Mouse (Mus musculus) frontal cortex, postnatal 10 days (tissue): Measurements from ENCODE around the gene Ogdh.
A peak's percentile ranks its signal among the peaks of the same experiment; 100 is the strongest.
"Not testable (repeated sequence)": the region's sequence is repeated elsewhere in the genome, so short reads cannot be mapped to it uniquely, and the experiment has no call there.

Experiments
- DNase-seq, 2 experiments: peaks; one replicate each; pipeline ENCODE4 v3.0.0; 2022; ENCODE audit warnings: low spot score in 2 of 2, mixed read lengths in 1 of 2

The Ogdh gene

GRCm38 (mm10) chr11:6365885-6366284 lies 74.5 kb downstream of the Ogdh start:
- peak; percentile 29 to 43 for DNase-seq

GRCm38 (mm10) chr11:6366434-6366833 lies 75.0 kb downstream of the Ogdh start:
- no peak for DNase-seq

- no peak for DNase-seq
These were observed 75.7 kb downstream of the Ogdh start for GRCm38 (mm10) chr11:6367156-6367555.

- not testable (repeated sequence) for DNase-seq
These were observed 76.6 kb downstream of the Ogdh start for GRCm38 (mm10) chr11:6367986-6368385.

GRCm38 (mm10) chr11:6371376-6372155 lies 80.1 kb downstream of the Ogdh start:
- DNase-seq = no peak

- no peak for DNase-seq
These were observed 81.4 kb downstream of the Ogdh start for GRCm38 (mm10) chr11:6372784-6373183.

GRCm38 (mm10) chr11:6380916-6381315 lies 89.5 kb downstream of the Ogdh start:
- DNase-seq = no peak

- no peak for DNase-seq
These were observed 96.8 kb downstream of the Ogdh start for GRCm38 (mm10) chr11:6388126-6388725.

GRCm38 (mm10) chr11:6388726-6389413 lies 97.4 kb downstream of the Ogdh start, which contains the start of gene Zmiz2:
Gene Zmiz2, plus strand, starts transcription at chr11:6389074.
- DNase-seq = peak; percentile 91 to 93

GRCm38 (mm10) chr11:6389483-6389921 lies 98.1 kb downstream of the Ogdh start:
- no peak for DNase-seq

- no peak for DNase-seq
These were observed 99.1 kb downstream of the Ogdh start for GRCm38 (mm10) chr11:6390376-6391053.

- DNase-seq = peak in 1 of 2 experiments; percentile 12
These were observed 100.3 kb downstream of the Ogdh start for GRCm38 (mm10) chr11:6391516-6392276.

- no peak for DNase-seq
These were observed 101.4 kb downstream of the Ogdh start for GRCm38 (mm10) chr11:6392857-6393256.

- DNase-seq = no peak
These were observed 102.4 kb downstream of the Ogdh start for GRCm38 (mm10) chr11:6393866-6394265.

- peak in 1 of 2 experiments; percentile 13 for DNase-seq
These were observed 104.1 kb downstream of the Ogdh start for GRCm38 (mm10) chr11:6395565-6395964.

- peak; percentile 12 to 18 for DNase-seq
These were observed 106.7 kb downstream of the Ogdh start for GRCm38 (mm10) chr11:6398141-6398540.

GRCm38 (mm10) chr11:6402515-6403510 lies 111.4 kb downstream of the Ogdh start:
- peak; percentile 39 to 51 for DNase-seq

- DNase-seq = peak; percentile 7 to 10
These were observed 112.5 kb downstream of the Ogdh start for GRCm38 (mm10) chr11:6403830-6404405.
